Mouse (Mus musculus) embryonic fibroblast, embryonic 13.5 days (primary cell): ENCODE results near the gene E130114P18Rik. TPM values are rescaled to one million over a fixed set of nuclear protein-coding genes. Genes with fewer than 3 reads are reported as not detected.

ENCODE experiments used
- H3K27ac ChIP-seq: 2 replicates; pipeline ENCODE4 v1.5.1; 2012; ENCODE audit warnings: low read length, control low read depth, inconsistent platforms; ENCODE audit not compliant: insufficient read depth
- H3K4me1 ChIP-seq: 2 replicates; pipeline ENCODE4 v1.6.1; 2011; ENCODE audit warnings: low read length; ENCODE audit not compliant: control insufficient read depth, insufficient read depth
- H3K4me3 ChIP-seq: 2 replicates; pipeline ENCODE4 v1.5.1; 2011; ENCODE audit warnings: mild to moderate bottlenecking, control low read depth, low read length; ENCODE audit not compliant: insufficient read depth
- CTCF ChIP-seq: IDR thresholded peaks from 2 replicates; pipeline ENCODE4 v1.5.1; 2011; ENCODE audit warnings: mild to moderate bottlenecking, control low read depth, low read length, moderate library complexity, borderline replicate concordance; ENCODE audit not compliant: insufficient read depth
- POLR2A ChIP-seq: IDR thresholded peaks from 2 replicates; pipeline ENCODE4 v1.6.1; 2011; ENCODE audit warnings: low read depth, mild to moderate bottlenecking, control low read depth, low read length, moderate library complexity
- polyA plus RNA-seq: library from polyadenylated mRNA; stranded (reverse); fragments of >200 nt; gene quantifications from 2 replicates; pipeline ENCODE4 v1.2.4, GENCODE M21; 2011; ENCODE audit warnings: low read depth; ENCODE audit not compliant: missing spikeins, insufficient read length

The E130114P18Rik gene
- polyA plus RNA-seq, 1 experiment = 0.77 TPM

GRCm38 (mm10) chr4:97758661-97759060 is 19.2 kb downstream of the E130114P18Rik start:
- no peak for TF ChIP-seq CTCF
- TF ChIP-seq POLR2A = no peak
- H3K4me1 ChIP-seq = no peaks in the 10 kb centered on the region; the same call in 1 of the 2 replicates
- no peak overlapping the region for H3K4me3 ChIP-seq
- H3K27ac ChIP-seq = no peak overlapping the region

- peak overlapping the region; percentile 56 for H3K4me3 ChIP-seq
- H3K27ac ChIP-seq = peak overlapping the region; percentile 55; the same call in 1 of the 2 replicates
- no peaks in the 10 kb centered on the region; the same call in 1 of the 2 replicates for H3K4me1 ChIP-seq
- TF ChIP-seq POLR2A (no peak), CTCF (no peak)
Measured at GRCm38 (mm10) chr4:97757978-97758461, 19.9 kb downstream of the E130114P18Rik start.

GRCm38 (mm10) chr4:97757207-97757977 is 20.5 kb downstream of the E130114P18Rik start:
- peak overlapping the region; percentile 55; the same call in 1 of the 2 replicates for H3K27ac ChIP-seq
- TF ChIP-seq CTCF (no peak), POLR2A (no peak)
- H3K4me3 ChIP-seq = peak overlapping the region; percentile 56
- H3K4me1 ChIP-seq = no peaks in the 10 kb centered on the region; the same call in 1 of the 2 replicates

GRCm38 (mm10) chr4:97754241-97754640 is 23.6 kb downstream of the E130114P18Rik start:
- H3K27ac ChIP-seq = no peak overlapping the region
- TF ChIP-seq POLR2A (no peak), CTCF (0 out of 2 replicates have a peak, but pooled peaks have one; percentile 4)
- no peaks in the 10 kb centered on the region; the same call in 1 of the 2 replicates for H3K4me1 ChIP-seq
- no peak overlapping the region for H3K4me3 ChIP-seq

- Histone ChIP-seq H3K4me1 (no peaks in the 10 kb centered on the region), H3K4me3 (no peak overlapping the region), H3K27ac (no peak overlapping the region)
- no peak for TF ChIP-seq POLR2A
- TF ChIP-seq CTCF = no peak
Measured at GRCm38 (mm10) chr4:97753521-97753920, 24.4 kb downstream of the E130114P18Rik start.

GRCm38 (mm10) chr4:97752276-97753010 is 25.4 kb downstream of the E130114P18Rik start:
- 0 out of 2 replicates have a peak overlapping the region, but pooled peaks have one; percentile 69 for H3K27ac ChIP-seq
- H3K4me3 ChIP-seq = no peak overlapping the region
- no peak for TF ChIP-seq POLR2A
- TF ChIP-seq CTCF = no peak
- no peaks in the 10 kb centered on the region for H3K4me1 ChIP-seq

- Histone ChIP-seq H3K4me1 (no peaks in the 10 kb centered on the region), H3K27ac (peak overlapping the region; percentile 69), H3K4me3 (peak overlapping the region; percentile 33)
- no peak for TF ChIP-seq CTCF
- peak; percentile 43; the same call in 1 of the 2 replicates for TF ChIP-seq POLR2A
Measured at GRCm38 (mm10) chr4:97751483-97752251, 26.2 kb downstream of the E130114P18Rik start.

GRCm38 (mm10) chr4:97751030-97751482 is 26.8 kb downstream of the E130114P18Rik start:
- TF ChIP-seq CTCF (peak; percentile 75; the same call in 1 of the 2 replicates), POLR2A (peak; percentile 48; the same call in 1 of the 2 replicates)
- Histone ChIP-seq H3K27ac (peak overlapping the region; percentile 69; the same call in 1 of the 2 replicates), H3K4me3 (peak overlapping the region; percentile 33), H3K4me1 (no peaks in the 10 kb centered on the region)

- H3K4me3 ChIP-seq = no peak overlapping the region
- H3K4me1 ChIP-seq = no peaks in the 10 kb centered on the region
- no peak overlapping the region for H3K27ac ChIP-seq
- TF ChIP-seq POLR2A = no peak
- TF ChIP-seq CTCF = no peak
Measured at GRCm38 (mm10) chr4:97750401-97750800, 27.5 kb downstream of the E130114P18Rik start.
